In the genomic region with DNA sequence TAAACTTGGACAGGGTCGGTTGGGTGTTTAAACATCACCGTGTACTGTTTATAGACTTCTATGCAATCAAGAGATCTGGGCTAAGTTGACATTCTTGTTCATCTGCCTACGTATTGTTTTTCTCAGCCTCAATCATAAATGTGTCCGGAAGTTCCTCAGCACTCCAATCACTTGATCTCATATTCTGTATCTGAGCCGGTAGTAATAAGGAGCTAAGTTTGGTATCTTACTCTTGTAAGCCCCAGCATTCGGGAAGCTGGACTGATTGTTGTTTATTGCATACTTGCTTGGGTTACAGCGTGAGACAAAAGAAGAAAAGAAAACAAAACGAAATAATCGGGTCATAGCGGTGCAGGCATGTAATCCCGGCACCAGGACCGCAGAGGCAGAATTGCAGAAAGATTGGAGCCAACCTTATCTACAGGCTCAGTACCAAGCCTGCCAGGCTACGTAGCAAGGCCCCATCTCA, we compare ENCODE assay signal across 8 mouse cellular contexts. TPM values are rescaled to one million over a fixed set of nuclear protein-coding genes. Genes with fewer than 3 reads are reported as not detected.
A peak's percentile ranks its signal among the peaks of the same experiment; 100 is the strongest.
DNase-seq lines count a peak whose midpoint lies in the region; ATAC-seq and TF ChIP-seq lines count a peak whose summit lies in the region.

No protein-coding gene starts in this region.

- peaks cover 12% of the 10 kb centered on the region; the same call in 1 of the 2 replicates for H3K79me2 ChIP-seq in liver, adult 2 months (ENCODE audit: control insufficient read depth, insufficient read depth, low read length)

- H3K36me3 ChIP-seq in liver, adult 2 months (ENCODE audit: control insufficient read depth, insufficient read depth, low read length) = no peaks in the 10 kb centered on the region
- no peaks in the 10 kb centered on the region for H3K36me3 ChIP-seq in forebrain, postnatal 0 days (ENCODE audit: insufficient read depth)
- 0 out of 2 replicates have a peak, but pooled peaks cover 2% of the 10 kb centered on the region for H3K36me3 ChIP-seq in liver, postnatal 0 days (replicated peaks; ENCODE audit: insufficient read depth, low read length)

- no peak for TF ChIP-seq POLR2A in liver, adult 2 months (IDR thresholded peaks at IDR 0.05; ENCODE audit: extremely low read depth, insufficient read depth, low read length)

- H3K9me3 ChIP-seq in forebrain, postnatal 0 days (ENCODE audit: low read length) = no peaks in the 10 kb centered on the region
- no peaks in the 10 kb centered on the region for H3K9me3 ChIP-seq in liver, postnatal 0 days (ENCODE audit: low read length)

- no peak for TF ChIP-seq EP300 in liver, postnatal 0 days (IDR thresholded peaks at IDR 0.05; ENCODE audit: low read depth)

- peak overlapping the region; percentile 100 for H3K9ac ChIP-seq in liver, adult 2 months (ENCODE audit: low read depth, low read length)
- H3K9ac ChIP-seq in forebrain, postnatal 0 days = peak overlapping the region; percentile 88
- H3K9ac ChIP-seq in liver, postnatal 0 days (replicated peaks) = peak overlapping the region; percentile 90

- intact Hi-C loops in left cerebral cortex, postnatal 4 days (cut with DNase I) = no loop called here

- H3K27me3 ChIP-seq in liver, adult 2 months (ENCODE audit: control insufficient read depth, insufficient read depth, low read length) = no peaks in the 10 kb centered on the region
- no peaks in the 10 kb centered on the region for H3K27me3 ChIP-seq in forebrain, postnatal 0 days (ENCODE audit: insufficient read depth, low read length)
- H3K27me3 ChIP-seq in liver, postnatal 0 days (ENCODE audit: insufficient read depth, low read length) = no peaks in the 10 kb centered on the region

- DNase-seq in liver, adult 2 months (ENCODE audit: extremely low read depth, low read depth, low spot score) = peak; percentile 61
- no peak for DNase-seq in liver
- DNase-seq in forebrain, postnatal 0 days = no peak
- DNase-seq in liver, postnatal 0 days = no peak
- no peak for DNase-seq in gastrocnemius, adult 18-20 months (ENCODE audit: low spot score)
- DNase-seq in urinary bladder, adult 2 months (ENCODE audit: low spot score) = no peak
- DNase-seq in left cerebral cortex, postnatal 4 days = no peak

- H3K4me2 ChIP-seq in forebrain, postnatal 0 days (ENCODE audit: low read depth) = peak overlapping the region; percentile 60
- H3K4me2 ChIP-seq in liver, postnatal 0 days (ENCODE audit: low read depth, low read length) = peak overlapping the region; percentile 96

- peak; percentile 10 for ATAC-seq in forebrain, postnatal 0 days
- peak; percentile 1; the same call in 1 of the 2 replicates for ATAC-seq in liver, postnatal 0 days

- H3K4me3 ChIP-seq in liver, adult 2 months (ENCODE audit: insufficient read depth, low read depth, low read length) = peak overlapping the region; percentile 96
- H3K4me3 ChIP-seq in brown adipose tissue, adult 24 weeks (ENCODE audit: insufficient read depth, low read depth, low read length) = peak overlapping the region; percentile 82
- peak overlapping the region; percentile 88 for H3K4me3 ChIP-seq in forebrain, postnatal 0 days (ENCODE audit: low read depth, low read length)
- H3K4me3 ChIP-seq in liver, postnatal 0 days (ENCODE audit: low read depth, low read length) = peak overlapping the region; percentile 80

- peaks cover 18% of the 10 kb centered on the region for H3K4me1 ChIP-seq in liver, adult 2 months (ENCODE audit: control insufficient read depth, insufficient read depth, low read length)
- peaks cover 7% of the 10 kb centered on the region for H3K4me1 ChIP-seq in brown adipose tissue, adult 24 weeks (ENCODE audit: control insufficient read depth, insufficient read depth, insufficient read length, low read length)
- H3K4me1 ChIP-seq in forebrain, postnatal 0 days (ENCODE audit: insufficient read depth) = peaks cover 6% of the 10 kb centered on the region
- H3K4me1 ChIP-seq in liver, postnatal 0 days (ENCODE audit: insufficient read depth) = peaks cover 22% of the 10 kb centered on the region

- H3K27ac ChIP-seq in liver, adult 2 months (replicated peaks; ENCODE audit: insufficient read depth, low read depth, low read length) = peak overlapping the region; percentile 99
- peak overlapping the region; percentile 91 for H3K27ac ChIP-seq in brown adipose tissue, adult 24 weeks (replicated peaks; ENCODE audit: low read depth, low read length)
- peak overlapping the region; percentile 97 for H3K27ac ChIP-seq in forebrain, postnatal 0 days (ENCODE audit: low read depth, low read length)
- peak overlapping the region; percentile 100 for H3K27ac ChIP-seq in liver, postnatal 0 days (ENCODE audit: low read depth)

- WGBS in liver, adult 2 months = 8% methylated on average over 13 of the region's 13 CpGs
- 22% methylated on average over 13 of the region's 13 CpGs for WGBS in forebrain, postnatal 0 days
- 18% methylated on average over 13 of the region's 13 CpGs for WGBS in liver, postnatal 0 days (ENCODE audit: insufficient replicate concordance)

- no peak for TF ChIP-seq CTCF in liver, adult 2 months (IDR thresholded peaks at IDR 0.05; ENCODE audit: low read depth, low read length)
- TF ChIP-seq CTCF in forebrain, postnatal 0 days (IDR thresholded peaks at IDR 0.05; ENCODE audit: low read depth) = no peak
- no peak for TF ChIP-seq CTCF in liver, postnatal 0 days (IDR thresholded peaks at IDR 0.05; ENCODE audit: low read depth)

RNA-seq across cellular contexts. Expression of gene Tm9sf3, which starts 0.6 kb away (rescaled TPM):
- total RNA-seq in liver, adult 2 months (2014; rRNA removed) = 138 and 141 TPM in 2 replicates
- 41.7 and 47.2 TPM in 2 replicates for polyA plus RNA-seq in liver, adult 2 months (2012; rRNA removed)
- 70.2 and 87.9 TPM in 2 replicates for polyA plus RNA-seq in brown adipose tissue, adult 24 weeks (2012; ENCODE audit: insufficient read depth, insufficient read length, missing spikeins)
- total RNA-seq in forebrain, postnatal 0 days (2014; rRNA removed) = 137 and 159 TPM in 2 replicates
- 50.7 and 66.3 TPM in 2 replicates for polyA plus RNA-seq in forebrain, postnatal 0 days (2015; fragmentation: Nextera tagmentation; extraction: Ambion mirVana)
- 45.8 and 49.2 TPM in 2 replicates for polyA plus RNA-seq in liver, postnatal 0 days (2015; fragmentation: Nextera tagmentation; extraction: Ambion mirVana)
- 10 to 100 TPM; 58.8 to 65.0 TPM for total RNA-seq in gastrocnemius, adult 18-20 months (2021)
- 130 and 138 TPM in 2 replicates for polyA plus RNA-seq in urinary bladder, adult 2 months (2012; rRNA removed)
- total RNA-seq in left cerebral cortex, postnatal 4 days (2021) = 100 to 1,000 TPM; 126 to 130 TPM

RNA-seq across cellular contexts. Expression of gene Tll2, which starts 57.7 kb away (rescaled TPM):
- not detected in 2 replicates for total RNA-seq in liver, adult 2 months (2014; rRNA removed)
- not detected in 2 replicates for polyA plus RNA-seq in liver, adult 2 months (2012; rRNA removed)
- polyA plus RNA-seq in brown adipose tissue, adult 24 weeks (2012; ENCODE audit: insufficient read depth, insufficient read length, missing spikeins) = not detected in 2 replicates
- total RNA-seq in forebrain, postnatal 0 days (2014; rRNA removed) = 0.62 and 1.00 TPM in 2 replicates
- polyA plus RNA-seq in forebrain, postnatal 0 days (2015; fragmentation: Nextera tagmentation; extraction: Ambion mirVana) = 0.26 and 0.33 TPM in 2 replicates
- polyA plus RNA-seq in liver, postnatal 0 days (2015; fragmentation: Nextera tagmentation; extraction: Ambion mirVana) = not detected in 2 replicates
- under 1 TPM; 0.07 TPM for total RNA-seq in gastrocnemius, adult 18-20 months (2021)
- polyA plus RNA-seq in urinary bladder, adult 2 months (2012; rRNA removed) = 0.09 and 0.18 TPM in 2 replicates
- 1 to 10 TPM in 1 of 2 experiments, under 1 TPM in 1; 0.64 to 1.6 TPM for total RNA-seq in left cerebral cortex, postnatal 4 days (2021)
